Mouse (Mus musculus) olfactory bulb, adult 2 months (tissue): Measurements from ENCODE around the gene Rgs9. TPM values are rescaled to one million over a fixed set of nuclear protein-coding genes. Genes with fewer than 3 reads are reported as not detected.
"Not testable (repeated sequence)": the region's sequence is repeated elsewhere in the genome, so short reads cannot be mapped to it uniquely, and the experiment has no call there.

Source experiments
- H3K27ac ChIP-seq: fragments of 200-500 bp; 2 replicates; pipeline ENCODE4 v1.5.1; 2012; ENCODE audit warnings: low read depth, low read length; ENCODE audit not compliant: insufficient read depth
- H3K4me1 ChIP-seq: fragments of 200-500 bp; 2 replicates; pipeline ENCODE4 v1.6.1; 2012; ENCODE audit warnings: low read length; ENCODE audit not compliant: control insufficient read depth, insufficient read depth
- H3K4me3 ChIP-seq: fragments of 200-500 bp; 2 replicates; pipeline ENCODE4 v1.5.1; 2012; ENCODE audit warnings: mild to moderate bottlenecking, low read depth, low read length, moderate library complexity; ENCODE audit not compliant: insufficient read depth
- CTCF ChIP-seq: fragments of 200-500 bp; IDR thresholded peaks from 2 replicates; pipeline ENCODE4 v1.5.1; 2012; ENCODE audit warnings: low read depth, mild to moderate bottlenecking, low read length, moderate library complexity; ENCODE audit not compliant: insufficient read depth
- POLR2A ChIP-seq: fragments of 200-500 bp; IDR thresholded peaks from 2 replicates; pipeline ENCODE4 v1.6.1; 2012; ENCODE audit warnings: mild to moderate bottlenecking, low read depth, low read length, moderate library complexity; ENCODE audit not compliant: insufficient read depth
- WGBS: fragments of 180-500 bp; shearing (Covaris S2); methylation state at CpG from one replicate; pipeline ENCODE4 v1.1.7; 2018; 5-methylcytosine and 5-hydroxymethylcytosine counted together
- polyA plus RNA-seq: library from polyadenylated mRNA; stranded (reverse); fragments of >200 nt; gene quantifications from 2 replicates; pipeline ENCODE4 v1.2.4, GENCODE M21; 2012; ENCODE audit warnings: low replicate concordance; ENCODE audit not compliant: missing spikeins, insufficient read depth, insufficient read length

Gene Rgs9
- polyA plus RNA-seq, 1 experiment = not detected

GRCm38 (mm10) chr11:109319471-109319870 is 21.5 kb upstream of the Rgs9 start:
- TF ChIP-seq POLR2A (no peak), CTCF (no peak)
- 95% methylated on average over 4 of the region's 4 CpGs for WGBS
- H3K4me3 ChIP-seq = no peak overlapping the region
- no peaks in the 10 kb centered on the region; the same call in 1 of the 2 replicates for H3K4me1 ChIP-seq
- H3K27ac ChIP-seq = no peak overlapping the region

- 44% methylated on average over 4 of the region's 4 CpGs for WGBS
- TF ChIP-seq POLR2A (no peak), CTCF (no peak)
- Histone ChIP-seq H3K4me3 (no peak overlapping the region), H3K27ac (no peak overlapping the region), H3K4me1 (no peaks in the 10 kb centered on the region; the same call in 1 of the 2 replicates)
Observed at GRCm38 (mm10) chr11:109316921-109317320, 19.0 kb upstream of the Rgs9 start.

- peak overlapping the region; percentile 86; the same call in 1 of the 2 replicates for H3K27ac ChIP-seq
- 9% methylated on average over 20 of the region's 20 CpGs for WGBS
- peak overlapping the region; percentile 87 for H3K4me3 ChIP-seq
- no peaks in the 10 kb centered on the region for H3K4me1 ChIP-seq
- TF ChIP-seq CTCF (no peak), POLR2A (peak; percentile 76)
Observed at GRCm38 (mm10) chr11:109311885-109312605, 14.1 kb upstream of the Rgs9 start.

GRCm38 (mm10) chr11:109305680-109306079 is 7.8 kb upstream of the Rgs9 start:
- Histone ChIP-seq H3K27ac (no peak overlapping the region), H3K4me1 (no peaks in the 10 kb centered on the region), H3K4me3 (no peak overlapping the region)
- TF ChIP-seq POLR2A = no peak
- TF ChIP-seq CTCF = no peak
- 72% methylated on average over 5 of the region's 5 CpGs for WGBS

- no peak for TF ChIP-seq CTCF
- no peak for TF ChIP-seq POLR2A
- WGBS = 40% methylated on average over 4 of the region's 4 CpGs
Observed at GRCm38 (mm10) chr11:109302338-109302737, 4.4 kb upstream of the Rgs9 start.

GRCm38 (mm10) chr11:109297031-109297430 is 898 bp downstream of the Rgs9 start:
- H3K27ac ChIP-seq = no peak overlapping the region
- 0 out of 2 replicates have a peak overlapping the region, but pooled peaks have one; percentile 79 for H3K4me3 ChIP-seq
- H3K4me1 ChIP-seq = peaks cover 11% of the 10 kb centered on the region
- no peak for TF ChIP-seq CTCF
- no peak for TF ChIP-seq POLR2A
- 80% methylated on average over 7 of the region's 7 CpGs for WGBS

More at GRCm38 (mm10) chr11:109302338-109302737, 4.4 kb upstream of the Rgs9 start:
- Histone ChIP-seq H3K4me1 (peaks cover 5% of the 10 kb centered on the region), H3K4me3 (no peak overlapping the region), H3K27ac (no peak overlapping the region)

- Histone ChIP-seq H3K4me1 (peaks cover 6% of the 10 kb centered on the region; the same call in 1 of the 2 replicates), H3K4me3 (no peak overlapping the region), H3K27ac (no peak overlapping the region)
- TF ChIP-seq CTCF (no peak), POLR2A (no peak)
- 82% methylated on average over 3 of the region's 3 CpGs for WGBS
Observed at GRCm38 (mm10) chr11:109292056-109292455, 5.9 kb downstream of the Rgs9 start.

GRCm38 (mm10) chr11:109289378-109289777 is 8.6 kb downstream of the Rgs9 start:
- 92% methylated on average over 9 of the region's 9 CpGs for WGBS
- not testable (repeated sequence) for H3K27ac ChIP-seq, H3K4me1 ChIP-seq, H3K4me3 ChIP-seq

GRCm38 (mm10) chr11:109284811-109285210 is 13.1 kb downstream of the Rgs9 start:
- TF ChIP-seq CTCF = no peak
- no peak for TF ChIP-seq POLR2A
- H3K4me1 ChIP-seq = no peaks in the 10 kb centered on the region
- H3K27ac ChIP-seq = no peak overlapping the region
- 88% methylated on average over 1 of the region's 1 CpGs for WGBS
- H3K4me3 ChIP-seq = no peak overlapping the region

GRCm38 (mm10) chr11:109278186-109278585 is 19.7 kb downstream of the Rgs9 start:
- H3K4me3 ChIP-seq = no peak overlapping the region
- 28% methylated on average over 7 of the region's 7 CpGs for WGBS
- H3K27ac ChIP-seq = peak overlapping the region; percentile 35; the same call in 1 of the 2 replicates
- TF ChIP-seq CTCF (no peak), POLR2A (no peak)
- H3K4me1 ChIP-seq = peaks cover 10% of the 10 kb centered on the region
